Mouse (Mus musculus) forebrain, embryonic 14.5 days (tissue): ENCODE data around the gene Abca14. TPM values are rescaled to one million over a fixed set of nuclear protein-coding genes. Genes with fewer than 3 reads are reported as not detected.

Experiments used
- polyA plus RNA-seq: library from polyadenylated mRNA; unstranded; fragments of >200 nt; fragmentation: Nextera tagmentation; extraction: Ambion mirVana; gene quantifications from 2 replicates; pipeline ENCODE4 v1.2.1, GENCODE M21; 2014

Gene Abca14
- polyA plus RNA-seq, 1 experiment from 2014 or later: not detected

Other genes with a start within 250 kb of the Abca14 start
- 0.11 TPM in 1 of 2 replicates, not detected in the other for gene Dnah3, start 108.7 kb upstream of the Abca14 start, polyA plus RNA-seq
- 6.8 and 7.1 TPM in 2 replicates for gene Tmem159, start 101.6 kb upstream of the Abca14 start, polyA plus RNA-seq
- gene Zp2, start 58.7 kb upstream of the Abca14 start, polyA plus RNA-seq: not detected in 2 replicates
- gene Anks4b, start 30.1 kb upstream of the Abca14 start, polyA plus RNA-seq: not detected in 2 replicates
- 31.2 and 35.1 TPM in 2 replicates for gene Crym, start 1.9 kb upstream of the Abca14 start, polyA plus RNA-seq
- gene Abca15, start 124.7 kb downstream of the Abca14 start, polyA plus RNA-seq: not detected in 2 replicates
- not detected in 2 replicates for gene Abca16, start 205.7 kb downstream of the Abca14 start, polyA plus RNA-seq